13 mouse cellular contexts compared by ENCODE assay signal in the genomic region with DNA sequence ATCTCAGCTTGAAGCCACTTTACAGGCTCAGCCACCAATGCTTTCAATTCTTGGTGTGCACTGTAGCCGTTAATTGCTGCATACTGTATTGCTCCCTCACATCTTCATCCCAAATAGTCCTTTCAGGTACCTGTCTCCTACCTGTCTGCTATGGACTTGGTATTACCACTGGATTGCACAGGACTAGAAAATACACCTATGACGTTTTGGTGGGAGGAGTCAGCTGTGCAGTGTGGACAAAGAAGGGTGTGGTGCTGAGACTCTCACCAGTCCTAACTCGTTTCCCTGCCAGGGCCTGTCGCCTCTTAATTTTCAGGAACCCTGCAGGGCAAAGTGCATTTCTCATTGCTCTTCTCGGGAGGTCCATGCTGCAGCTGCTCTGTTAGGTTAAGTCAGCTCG. TPM values are rescaled to one million over a fixed set of nuclear protein-coding genes. Genes with fewer than 3 reads are reported as not detected.
A peak's percentile ranks its signal among the peaks of the same experiment; 100 is the strongest.
DNase-seq lines count a peak whose midpoint lies in the region; ATAC-seq lines count a peak whose summit lies in the region.
"Had no signal": no experiment of that assay in that cellular context is flagged by ENCODE, and none has a peak within 500 bp of the region (broad histone marks: within the 10 kb centered on the region; RNA-seq: fewer than 3 reads in every experiment).

No protein-coding gene starts in this region.

- no peak for DNase-seq in cerebellum, postnatal 14 days
- peak; percentile 71 for DNase-seq in urinary bladder, postnatal 14 days (ENCODE audit: low spot score)
- no peak for DNase-seq in urinary bladder, postnatal 10 days (ENCODE audit: low spot score)
- peak; percentile 43 for DNase-seq in kidney, postnatal 14 days
- DNase-seq in yolk sac, embryonic 10.5 days (ENCODE audit: low spot score): peak; percentile 78
- DNase-seq in gastrocnemius, postnatal 10 days: no peak
- no peak for DNase-seq in ovary, postnatal 36 days (ENCODE audit: low spot score)
- DNase-seq: gastrocnemius, adult 2 months; heart, postnatal 10 days; layer of hippocampus, adult 9-11 months; retina, postnatal 1 day; thymus, postnatal 25 days had no signal

- 0 out of 2 replicates have a peak, but pooled peaks have one; percentile 52 for ATAC-seq in cerebellum, adult (ENCODE audit: insufficient number of reproducible peaks, low FRiP score, low TSS enrichment)

RNA-seq across cellular contexts. Expression of gene Gm20518, which starts 25.7 kb away (rescaled TPM):
- under 1 TPM; 0.09 to 0.14 TPM for total RNA-seq in gastrocnemius, postnatal 10 days (2021)

RNA-seq across cellular contexts. Expression of gene Car15, which starts 27.6 kb away (rescaled TPM):
- total RNA-seq in gastrocnemius, postnatal 10 days (2021): 1 to 10 TPM; 1.0 to 2.1 TPM

RNA-seq across cellular contexts. Expression of gene Tssk1, which starts 28.3 kb away (rescaled TPM):
- total RNA-seq in gastrocnemius, postnatal 10 days (2021): under 1 TPM in 1 of 2 experiments, not detected in 1; 0.14 TPM

RNA-seq across cellular contexts. Expression of gene Dgcr2, which starts 32.6 kb away (rescaled TPM):
- total RNA-seq in gastrocnemius, postnatal 10 days (2021): 10 to 100 TPM; 36.7 to 40.4 TPM

RNA-seq across cellular contexts. Expression of gene Tssk2, which starts 32.7 kb away (rescaled TPM):
- not detected for total RNA-seq in gastrocnemius, postnatal 10 days (2021)
- total RNA-seq: gastrocnemius, adult 2 months; heart, postnatal 10 days had no signal

Comparison
In these comparisons a context has a peak if more than half of its experiments do, and no peak if none do; other contexts are left out.
1. DNase-seq: peak in urinary bladder, postnatal 14 days (single experiment), kidney, postnatal 14 days (single experiment) and yolk sac, embryonic 10.5 days (single experiment); none in cerebellum, postnatal 14 days (0 of 2), urinary bladder, postnatal 10 days (single experiment), gastrocnemius, postnatal 10 days (single experiment) and ovary, postnatal 36 days (single experiment).